Mouse (Mus musculus): ENCODE data around the gene Casq2. TPM values are rescaled to one million over a fixed set of nuclear protein-coding genes. Genes with fewer than 3 reads are reported as not detected.

The Casq2 gene
- polyA plus RNA-seq, 1 experiment from 2014 or later, result 0.66 TPM

DNA sequence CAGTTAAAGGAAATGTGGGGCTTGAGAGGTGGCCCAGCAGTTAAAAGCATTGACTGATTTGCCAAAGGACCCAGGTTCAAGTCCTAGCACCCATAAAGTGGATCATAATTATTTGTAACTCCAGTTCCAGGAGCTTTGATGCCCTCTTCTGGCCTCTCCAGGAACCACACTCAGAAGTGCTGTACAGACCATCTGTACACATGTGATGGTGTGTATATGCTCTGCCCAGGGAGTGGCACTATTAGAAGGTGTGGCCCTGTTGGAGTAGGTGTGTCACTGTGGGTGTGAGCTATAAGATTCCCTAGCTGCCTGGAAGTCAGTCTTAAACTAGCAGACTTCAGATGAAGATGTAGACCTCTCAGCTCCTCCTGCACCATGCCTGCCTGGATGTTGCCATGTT lies 34.7 kb downstream of the Casq2 start:
- TF ChIP-seq EP300 (IDR thresholded peaks at IDR 0.05; ENCODE audit: low read depth) (no peak), CTCF (IDR thresholded peaks at IDR 0.05; ENCODE audit: low read depth) (peak; percentile 53)
- H3K4me2 ChIP-seq (ENCODE audit: low read depth, low read length), result no peak overlapping the region
- H3K27me3 ChIP-seq (ENCODE audit: insufficient read depth, low read length), result no peaks in the 10 kb centered on the region
- peak; percentile 86 for ATAC-seq
- no peaks in the 10 kb centered on the region for H3K9me3 ChIP-seq (ENCODE audit: low read length)
- peak; percentile 29 for DNase-seq
- H3K9ac ChIP-seq (replicated peaks), result no peak overlapping the region
- no peak overlapping the region for H3K4me3 ChIP-seq (ENCODE audit: low read depth, low read length)
- H3K27ac ChIP-seq (ENCODE audit: low read depth), result no peak overlapping the region
- no peaks in the 10 kb centered on the region for H3K36me3 ChIP-seq (replicated peaks; ENCODE audit: insufficient read depth, low read length)
- no peaks in the 10 kb centered on the region for H3K4me1 ChIP-seq (ENCODE audit: insufficient read depth)

- H3K9me3 ChIP-seq (ENCODE audit: low read length), result no peaks in the 10 kb centered on the region
- 81% methylated on average over 7 of the region's 7 CpGs for WGBS (ENCODE audit: insufficient replicate concordance)
Measured at GRCm38 (mm10) chr3:102122046-102122445, 35.8 kb downstream of the Casq2 start.

DNA sequence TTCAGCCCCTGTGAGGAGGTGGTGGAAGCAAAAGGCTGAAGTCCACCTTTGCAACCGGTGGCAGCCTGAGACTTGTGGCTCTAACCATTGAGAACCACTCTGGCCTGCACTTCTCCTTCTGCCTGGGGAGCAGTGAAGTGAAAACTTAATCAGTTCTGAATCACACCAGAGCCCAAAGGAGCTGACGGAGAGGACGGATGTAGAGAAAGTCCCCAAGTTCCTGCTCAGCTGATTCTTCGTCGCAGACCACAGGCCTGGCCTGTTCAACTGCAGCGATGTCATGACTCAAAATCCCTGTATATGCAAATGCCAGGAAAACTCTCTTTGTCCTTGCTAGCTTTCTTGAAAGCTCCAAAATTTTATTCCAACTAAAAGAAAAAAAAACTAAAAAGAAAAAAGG lies 37.4 kb downstream of the Casq2 start:
- no peak overlapping the region for H3K4me3 ChIP-seq (ENCODE audit: low read depth, low read length)
- H3K4me1 ChIP-seq (ENCODE audit: insufficient read depth), result no peaks in the 10 kb centered on the region
- WGBS (ENCODE audit: insufficient replicate concordance), result 58% methylated on average over 6 of the region's 6 CpGs
- no peaks in the 10 kb centered on the region for H3K36me3 ChIP-seq (replicated peaks; ENCODE audit: insufficient read depth, low read length)
- no peak overlapping the region for H3K9ac ChIP-seq (replicated peaks)
- H3K4me2 ChIP-seq (ENCODE audit: low read depth, low read length), result no peak overlapping the region
- no peaks in the 10 kb centered on the region for H3K27me3 ChIP-seq (ENCODE audit: insufficient read depth, low read length)
- no peak overlapping the region for H3K27ac ChIP-seq (ENCODE audit: low read depth)
- no peaks in the 10 kb centered on the region for H3K9me3 ChIP-seq (ENCODE audit: low read length)
- ATAC-seq (no peak), DNase-seq (no peak)
- TF ChIP-seq EP300 (IDR thresholded peaks at IDR 0.05; ENCODE audit: low read depth), result no peak
- no peak for TF ChIP-seq CTCF (IDR thresholded peaks at IDR 0.05; ENCODE audit: low read depth)

More at GRCm38 (mm10) chr3:102122046-102122445, 35.8 kb downstream of the Casq2 start:
- Histone ChIP-seq H3K27me3 (ENCODE audit: insufficient read depth, low read length) (no peaks in the 10 kb centered on the region), H3K27ac (ENCODE audit: low read depth) (no peak overlapping the region), H3K36me3 (replicated peaks; ENCODE audit: insufficient read depth, low read length) (no peaks in the 10 kb centered on the region), H3K4me1 (ENCODE audit: insufficient read depth) (no peaks in the 10 kb centered on the region), H3K4me2 (ENCODE audit: low read depth, low read length) (no peak overlapping the region), H3K4me3 (ENCODE audit: low read depth, low read length) (no peak overlapping the region), H3K9ac (replicated peaks) (no peak overlapping the region)
- DNase-seq, result peak; percentile 31
- TF ChIP-seq EP300 (IDR thresholded peaks at IDR 0.05; ENCODE audit: low read depth) (no peak), CTCF (IDR thresholded peaks at IDR 0.05; ENCODE audit: low read depth) (peak; percentile 55)
- no peak for ATAC-seq

DNA sequence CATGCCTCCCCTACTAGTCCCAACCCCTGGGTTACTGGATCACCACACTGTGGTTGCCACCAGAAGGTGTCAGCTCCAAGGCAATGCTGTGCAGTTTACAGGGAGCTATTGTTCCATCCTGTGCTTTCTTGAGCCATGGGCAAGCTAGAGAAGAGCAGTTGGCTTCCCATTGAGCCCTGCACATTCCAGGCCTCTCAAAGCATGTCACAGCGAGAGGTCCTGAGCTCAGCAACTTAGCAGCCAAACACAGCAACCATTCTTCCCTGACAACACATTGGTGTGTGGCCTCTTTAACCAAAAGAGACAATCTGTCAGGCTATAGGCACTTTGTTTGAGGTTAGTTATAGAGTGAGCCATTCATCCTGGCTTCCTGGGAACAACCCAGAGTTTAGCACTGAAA lies 39.3 kb downstream of the Casq2 start:
- no peak for DNase-seq
- Histone ChIP-seq H3K9me3 (ENCODE audit: low read length) (no peaks in the 10 kb centered on the region), H3K27me3 (ENCODE audit: insufficient read depth, low read length) (no peaks in the 10 kb centered on the region), H3K27ac (ENCODE audit: low read depth) (no peak overlapping the region), H3K9ac (replicated peaks) (no peak overlapping the region), H3K4me2 (ENCODE audit: low read depth, low read length) (no peak overlapping the region), H3K36me3 (replicated peaks; ENCODE audit: insufficient read depth, low read length) (no peaks in the 10 kb centered on the region), H3K4me1 (ENCODE audit: insufficient read depth) (no peaks in the 10 kb centered on the region), H3K4me3 (ENCODE audit: low read depth, low read length) (no peak overlapping the region)
- TF ChIP-seq EP300 (IDR thresholded peaks at IDR 0.05; ENCODE audit: low read depth) (no peak), CTCF (IDR thresholded peaks at IDR 0.05; ENCODE audit: low read depth) (no peak)
- 86% methylated on average over 1 of the region's 1 CpGs for WGBS (ENCODE audit: insufficient replicate concordance)
- no peak for ATAC-seq

DNA sequence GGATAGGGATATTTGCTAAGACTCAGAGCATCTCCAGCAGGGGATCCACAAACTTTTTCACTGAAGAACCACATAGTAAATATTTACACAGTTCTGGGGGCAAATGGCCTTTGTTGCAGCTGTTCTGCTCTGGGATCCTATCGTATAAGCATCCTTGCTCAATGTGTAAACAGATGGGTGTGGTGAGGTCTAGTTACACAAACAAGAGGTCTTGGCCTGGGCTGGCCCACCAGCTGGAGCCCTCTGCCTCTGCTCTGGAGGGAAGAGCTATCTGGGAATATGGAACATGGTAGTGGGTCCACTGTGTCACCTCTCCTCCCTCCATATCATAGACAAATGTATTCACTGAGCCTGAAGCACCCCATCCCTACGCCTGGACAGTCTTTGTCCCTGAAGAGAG lies 40.9 kb downstream of the Casq2 start:
- ATAC-seq, result no peak
- no peak overlapping the region for H3K27ac ChIP-seq (ENCODE audit: low read depth)
- WGBS (ENCODE audit: insufficient replicate concordance), result 70% methylated on average over 2 of the region's 2 CpGs

GRCm38 (mm10) chr3:102128242-102128641 lies 42.0 kb downstream of the Casq2 start:
- H3K4me1 ChIP-seq (ENCODE audit: insufficient read depth), result no peaks in the 10 kb centered on the region
- WGBS (ENCODE audit: insufficient replicate concordance), result 52% methylated on average over 2 of the region's 2 CpGs
- no peak overlapping the region for H3K27ac ChIP-seq (ENCODE audit: low read depth)
- H3K9me3 ChIP-seq (ENCODE audit: low read length), result no peaks in the 10 kb centered on the region
- no peak overlapping the region for H3K9ac ChIP-seq (replicated peaks)
- no peak for ATAC-seq
- TF ChIP-seq EP300 (IDR thresholded peaks at IDR 0.05; ENCODE audit: low read depth) (peak; percentile 37; the same call in 1 of the 2 replicates), CTCF (IDR thresholded peaks at IDR 0.05; ENCODE audit: low read depth) (no peak)
- no peak overlapping the region for H3K4me2 ChIP-seq (ENCODE audit: low read depth, low read length)
- no peaks in the 10 kb centered on the region for H3K36me3 ChIP-seq (replicated peaks; ENCODE audit: insufficient read depth, low read length)
- H3K4me3 ChIP-seq (ENCODE audit: low read depth, low read length), result no peak overlapping the region
- H3K27me3 ChIP-seq (ENCODE audit: insufficient read depth, low read length), result no peaks in the 10 kb centered on the region
- no peak for DNase-seq

More for the DNA sequence above, 40.9 kb downstream of the Casq2 start:
- no peak for DNase-seq
- Histone ChIP-seq H3K9me3 (ENCODE audit: low read length) (no peaks in the 10 kb centered on the region), H3K27me3 (ENCODE audit: insufficient read depth, low read length) (no peaks in the 10 kb centered on the region), H3K4me2 (ENCODE audit: low read depth, low read length) (no peak overlapping the region), H3K9ac (replicated peaks) (no peak overlapping the region), H3K4me1 (ENCODE audit: insufficient read depth) (no peaks in the 10 kb centered on the region), H3K36me3 (replicated peaks; ENCODE audit: insufficient read depth, low read length) (no peaks in the 10 kb centered on the region), H3K4me3 (ENCODE audit: low read depth, low read length) (no peak overlapping the region)
- no peak for TF ChIP-seq EP300 (IDR thresholded peaks at IDR 0.05; ENCODE audit: low read depth)
- no peak for TF ChIP-seq CTCF (IDR thresholded peaks at IDR 0.05; ENCODE audit: low read depth)

- H3K27ac ChIP-seq (ENCODE audit: low read depth), result no peak overlapping the region
- no peaks in the 10 kb centered on the region for H3K27me3 ChIP-seq (ENCODE audit: insufficient read depth, low read length)
- no peak overlapping the region for H3K4me3 ChIP-seq (ENCODE audit: low read depth, low read length)
- no peak for ATAC-seq
- no peaks in the 10 kb centered on the region for H3K9me3 ChIP-seq (ENCODE audit: low read length)
- no peak overlapping the region for H3K9ac ChIP-seq (replicated peaks)
- no peaks in the 10 kb centered on the region for H3K36me3 ChIP-seq (replicated peaks; ENCODE audit: insufficient read depth, low read length)
- DNase-seq, result peak; percentile 21
- TF ChIP-seq CTCF (IDR thresholded peaks at IDR 0.05; ENCODE audit: low read depth), result peak; percentile 46
- TF ChIP-seq EP300 (IDR thresholded peaks at IDR 0.05; ENCODE audit: low read depth), result no peak
- H3K4me2 ChIP-seq (ENCODE audit: low read depth, low read length), result no peak overlapping the region
- H3K4me1 ChIP-seq (ENCODE audit: insufficient read depth), result no peaks in the 10 kb centered on the region
- 60% methylated on average over 6 of the region's 6 CpGs for WGBS (ENCODE audit: insufficient replicate concordance)
Measured at GRCm38 (mm10) chr3:102130478-102130877, 44.3 kb downstream of the Casq2 start.

Data from liver, postnatal 0 days (tissue).